Mouse (Mus musculus) ES-E14 (cell line): Measurements from ENCODE around the gene Grb2. TPM values are rescaled to one million over a fixed set of nuclear protein-coding genes. Genes with fewer than 3 reads are reported as not detected.
A peak's percentile ranks its signal among the peaks of the same experiment; 100 is the strongest.

Experiments used
- DNase-seq: peaks from one replicate; pipeline ENCODE4 v3.0.0-alpha.2; 2013; ENCODE audit warnings: low read depth, low spot score
- H3K27ac ChIP-seq: 2 replicates; pipeline ENCODE4 v1.5.1; 2012; ENCODE audit warnings: low read depth, mild to moderate bottlenecking, low read length, moderate library complexity, mixed read lengths; ENCODE audit not compliant: poor library complexity, insufficient read depth, severe bottlenecking
- H3K36me3 ChIP-seq: 2 replicates; pipeline ENCODE4 v1.6.1; 2012; ENCODE audit warnings: mild to moderate bottlenecking, low read length, moderate library complexity, mixed read lengths; ENCODE audit not compliant: control insufficient read depth, poor library complexity, insufficient read depth, severe bottlenecking
- H3K4me1 ChIP-seq, 2 experiments: fragments of 150-350 bp in 1 of 2; sonication (generic) in 1 of 2; 2 replicates each; pipeline ENCODE4 v1.6.1; 2012; ENCODE audit warnings: low read length in 2 of 2, mild to moderate bottlenecking in 1 of 2, mixed read lengths in 1 of 2; ENCODE audit not compliant: control insufficient read depth in 2 of 2, insufficient read depth in 2 of 2, poor library complexity in 1 of 2
- H3K4me3 ChIP-seq, 2 experiments: fragments of 150-350 bp in 1 of 2; sonication (generic) in 1 of 2; 2 replicates each; pipeline ENCODE4 v1.5.1; 2012; ENCODE audit warnings: low read length in 2 of 2, low read depth in 1 of 2, mild to moderate bottlenecking in 1 of 2, mixed read lengths in 1 of 2; ENCODE audit not compliant: insufficient read depth in 1 of 2, poor library complexity in 1 of 2, severe bottlenecking in 1 of 2
- H3K9ac ChIP-seq: 2 replicates; pipeline ENCODE4 v1.6.1; 2012; ENCODE audit warnings: low read depth, mild to moderate bottlenecking, low read length, mixed read lengths; ENCODE audit not compliant: poor library complexity, insufficient read depth, severe bottlenecking
- H3K9me3 ChIP-seq: fragments of 150-350 bp; sonication (generic); 2 replicates; pipeline ENCODE4 v1.6.1; 2012; ENCODE audit warnings: low read depth, mild to moderate bottlenecking, low read length; ENCODE audit not compliant: control insufficient read depth, insufficient read depth
- CHD2 ChIP-seq: IDR thresholded peaks from 2 replicates; pipeline ENCODE4 v1.6.1; 2014; ENCODE audit warnings: mild to moderate bottlenecking, low read depth, low read length, inconsistent platforms
- HCFC1 ChIP-seq: IDR thresholded peaks from 2 replicates; pipeline ENCODE4 v1.6.1; 2012; ENCODE audit warnings: low read length, inconsistent platforms, borderline replicate concordance; ENCODE audit not compliant: insufficient read depth
- MAFK ChIP-seq: IDR thresholded peaks from 2 replicates; pipeline ENCODE4 v1.6.1; 2014; ENCODE audit warnings: mild to moderate bottlenecking, low read depth, low read length, inconsistent platforms; ENCODE audit not compliant: insufficient read depth
- ZC3H11A ChIP-seq: IDR thresholded peaks from 2 replicates; pipeline ENCODE4 v1.6.1; 2012; ENCODE audit warnings: low read depth, mild to moderate bottlenecking, inconsistent platforms, low read length, borderline replicate concordance
- ZNF384 ChIP-seq: IDR thresholded peaks from 2 replicates; pipeline ENCODE4 v1.6.1; 2012; ENCODE audit warnings: low read depth, low read length, inconsistent platforms
- in situ Hi-C, 2 experiments: fragments of 600-800 bp; cut with MboI; formaldehyde crosslinking; loops; one replicate each; pipeline ENCODE4 v1.15.1; 2025; ENCODE audit warnings: low sequenced_read_pairs in 2 of 2, inconsistent platforms in 1 of 2; ENCODE audit not compliant: unreplicated experiment in 2 of 2
- total RNA-seq: library from RNA; depleted of rRNA; stranded (reverse); fragments of 300-350 nt; gene quantifications from 2 replicates; pipeline ENCODE4 v1.2.3, GENCODE M21; 2012

Grb2 gene
- total RNA-seq, 1 experiment = 24.4 TPM

DNA sequence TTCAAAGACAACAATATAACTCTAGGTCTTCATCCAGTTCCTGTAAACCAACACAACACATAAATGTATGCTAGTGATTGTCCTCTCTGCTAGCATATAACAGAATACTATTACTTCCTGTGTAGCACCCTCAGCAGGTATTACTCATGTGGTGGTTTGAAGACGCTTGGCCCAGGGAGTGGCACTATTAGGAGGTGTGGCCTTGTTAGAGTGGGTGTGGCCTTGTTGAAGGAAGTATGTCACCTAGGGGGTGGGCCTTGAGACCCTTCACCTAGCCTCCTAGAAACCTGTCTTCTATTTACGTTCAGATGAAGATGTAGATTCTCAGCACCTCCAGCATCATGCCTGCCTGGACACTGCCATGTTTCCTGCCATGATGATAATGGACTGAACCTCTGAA, 4.9 kb downstream of the Grb2 start:
- DNase-seq = no peak
- in situ Hi-C loops = no loop called here
- Histone ChIP-seq H3K9ac (no peak overlapping the region), H3K4me1 (peaks cover 4 to 11% of the 10 kb centered on the region in 2 experiments; a peak in 3 of 4 replicates), H3K9me3 (no peaks in the 10 kb centered on the region), H3K27ac (no peak overlapping the region), H3K36me3 (peaks cover 2% of the 10 kb centered on the region; the same call in 1 of the 2 replicates), H3K4me3 (no peak overlapping the region)
- TF ChIP-seq HCFC1 = no peak
- no peak for TF ChIP-seq MAFK
- TF ChIP-seq ZC3H11A = no peak
- no peak for TF ChIP-seq CHD2
- no peak for TF ChIP-seq ZNF384

DNA sequence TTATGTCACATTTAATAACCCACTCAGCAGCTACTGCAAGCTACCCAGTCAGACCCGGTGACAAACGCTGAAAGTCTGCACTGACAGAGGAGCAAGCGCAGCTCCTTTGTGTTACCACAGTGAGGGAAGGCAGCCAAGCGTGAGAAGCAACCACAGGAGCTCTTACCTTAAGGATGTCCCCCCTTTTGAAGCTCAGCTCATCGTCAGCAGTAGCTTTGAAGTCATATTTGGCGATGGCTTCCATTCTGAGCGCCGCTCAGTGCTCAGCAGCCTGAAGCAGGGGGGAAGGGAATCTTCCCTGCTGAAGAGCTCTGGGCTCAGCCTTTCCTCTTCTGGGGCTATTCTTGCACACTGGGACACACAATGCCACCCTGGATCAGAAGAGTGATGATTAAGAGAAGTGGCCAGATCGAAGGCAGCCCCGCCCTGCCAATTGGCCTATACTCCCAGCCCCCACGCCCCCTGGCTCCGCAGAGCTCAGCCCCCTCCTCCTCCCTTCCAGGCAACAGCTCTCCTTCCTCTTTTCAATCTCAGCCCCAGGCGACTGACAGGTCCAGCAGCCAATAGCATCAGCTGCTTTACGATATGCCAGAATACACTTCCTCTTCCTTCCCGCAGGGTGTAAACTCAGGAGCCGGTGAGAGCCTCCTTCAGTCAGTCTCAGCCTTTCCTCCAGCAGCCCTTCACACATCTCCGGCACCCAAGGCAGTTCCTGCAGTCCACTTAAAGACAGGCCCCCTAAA, 9.2 kb downstream of the Grb2 start:
- in situ Hi-C loops = no loop called here
- DNase-seq = peak; percentile 88
- peaks cover 0 to 6% of the 10 kb centered on the region in 2 experiments; a peak in 2 of 4 replicates for H3K4me1 ChIP-seq
- H3K36me3 ChIP-seq = peaks cover 5% of the 10 kb centered on the region; the same call in 1 of the 2 replicates
- TF ChIP-seq CHD2 (peak; percentile 65; the same call in 1 of the 2 replicates), ZC3H11A (no peak)
- no peaks in the 10 kb centered on the region for H3K9me3 ChIP-seq
- 0 out of 2 replicates have a peak overlapping the region, but pooled peaks have one; percentile 22 for H3K27ac ChIP-seq
- peak overlapping the region; percentile 50 to 72 for H3K4me3 ChIP-seq
- H3K9ac ChIP-seq = peak overlapping the region; percentile 64

- no peaks in the 10 kb centered on the region for H3K9me3 ChIP-seq
- no peak overlapping the region for H3K4me3 ChIP-seq
- no peak overlapping the region for H3K9ac ChIP-seq
- in situ Hi-C loops = no loop called here
- no peak for TF ChIP-seq HCFC1
- no peak for TF ChIP-seq ZNF384
- no peak for TF ChIP-seq MAFK
- no peak for TF ChIP-seq CHD2
- TF ChIP-seq ZC3H11A = no peak
- H3K4me1 ChIP-seq = peaks cover 0 to 6% of the 10 kb centered on the region in 2 experiments; a peak in 2 of 4 replicates
- DNase-seq = no peak
- H3K36me3 ChIP-seq = peaks cover 5% of the 10 kb centered on the region; the same call in 1 of the 2 replicates
- H3K27ac ChIP-seq = no peak overlapping the region
These were observed 10.7 kb downstream of the Grb2 start for GRCm38 (mm10) chr11:115697722-115698121.

GRCm38 (mm10) chr11:115697091-115697490, 11.3 kb downstream of the Grb2 start:
- TF ChIP-seq ZC3H11A (no peak), MAFK (no peak), HCFC1 (no peak), ZNF384 (no peak), CHD2 (no peak)
- peaks cover 5% of the 10 kb centered on the region; the same call in 1 of the 2 replicates for H3K36me3 ChIP-seq
- in situ Hi-C loops = no loop called here
- no peak overlapping the region for H3K9ac ChIP-seq
- H3K4me1 ChIP-seq = peaks cover 0 to 6% of the 10 kb centered on the region in 2 experiments; a peak in 1 of 4 replicates
- H3K9me3 ChIP-seq = no peaks in the 10 kb centered on the region
- H3K4me3 ChIP-seq = no peak overlapping the region
- H3K27ac ChIP-seq = no peak overlapping the region
- no peak for DNase-seq

- H3K27ac ChIP-seq = no peak overlapping the region
These were observed 11.9 kb downstream of the Grb2 start for GRCm38 (mm10) chr11:115696471-115696870.

More at GRCm38 (mm10) chr11:115696471-115696870, 11.9 kb downstream of the Grb2 start:
- peaks cover 0 to 6% of the 10 kb centered on the region in 2 experiments; a peak in 1 of 4 replicates for H3K4me1 ChIP-seq
- no peak overlapping the region for H3K9ac ChIP-seq
- H3K4me3 ChIP-seq = no peak overlapping the region
- in situ Hi-C loops = no loop called here
- TF ChIP-seq MAFK = no peak
- no peak for TF ChIP-seq ZNF384
- no peak for TF ChIP-seq CHD2
- no peak for TF ChIP-seq HCFC1
- TF ChIP-seq ZC3H11A = no peak
- no peak for DNase-seq
- no peaks in the 10 kb centered on the region for H3K9me3 ChIP-seq
- peaks cover 5% of the 10 kb centered on the region; the same call in 1 of the 2 replicates for H3K36me3 ChIP-seq
